In genomic region chr17:83893134-83893533, GRCm38 (mm10) we compare ENCODE assay signal across 25 mouse cellular contexts. TPM values are rescaled to one million over a fixed set of nuclear protein-coding genes. Genes with fewer than 3 reads are reported as not detected.
DNase-seq lines count a peak whose midpoint lies in the region; ATAC-seq and TF ChIP-seq lines count a peak whose summit lies in the region.
"Had no signal": no experiment of that assay in that cellular context is flagged by ENCODE, and none has a peak within 500 bp of the region (broad histone marks: within the 10 kb centered on the region; RNA-seq: fewer than 3 reads in every experiment).

No protein-coding gene starts in this region.

- no peaks in the 10 kb centered on the region for H3K27me3 ChIP-seq in heart, adult 2 months (ENCODE audit: control insufficient read depth, insufficient read depth, low read length)
- no peaks in the 10 kb centered on the region for H3K27me3 ChIP-seq in heart, embryonic 11.5 days (ENCODE audit: control insufficient read depth, insufficient read depth, low read length)
- H3K27me3 ChIP-seq in lung, postnatal 0 days (replicated peaks; ENCODE audit: insufficient read depth, low read length) = no peaks in the 10 kb centered on the region
- H3K27me3 ChIP-seq in stomach, embryonic 15.5 days (replicated peaks) = no peaks in the 10 kb centered on the region
- H3K27me3 ChIP-seq: CH12.LX; embryonic facial prominence, embryonic 15.5 days; hindbrain, embryonic 12.5 days had no signal

- no peak for ATAC-seq in heart, embryonic 11.5 days (replicated peaks; ENCODE audit: insufficient number of reproducible peaks, low FRiP score, low TSS enrichment)
- no peak for ATAC-seq in lung, postnatal 0 days
- ATAC-seq in stomach, embryonic 15.5 days (ENCODE audit: insufficient read depth, low FRiP score, low read depth) = no peak
- ATAC-seq: forebrain, embryonic 16.5 days; hindbrain, embryonic 16.5 days had no signal

- H3K4me1 ChIP-seq in heart, adult 2 months (ENCODE audit: control insufficient read depth, insufficient read depth, low read length) = peaks cover 16% of the 10 kb centered on the region
- H3K4me1 ChIP-seq in heart, embryonic 11.5 days (ENCODE audit: control insufficient read depth, insufficient read depth, low read length) = peaks cover 14% of the 10 kb centered on the region
- H3K4me1 ChIP-seq in lung, postnatal 0 days (ENCODE audit: insufficient read depth, low read depth, low read length) = peaks cover 5% of the 10 kb centered on the region; the same call in 1 of the 2 replicates
- peaks cover 16% of the 10 kb centered on the region for H3K4me1 ChIP-seq in lung, adult 2 months (ENCODE audit: control insufficient read depth, insufficient read depth, low read length)
- H3K4me1 ChIP-seq in brown adipose tissue, adult 24 weeks (ENCODE audit: control insufficient read depth, insufficient read depth, insufficient read length, low read length) = peaks cover 36% of the 10 kb centered on the region
- peaks cover 47% of the 10 kb centered on the region for H3K4me1 ChIP-seq in stomach, embryonic 15.5 days

- H3K9ac ChIP-seq in heart, adult 2 months (ENCODE audit: low read depth, low read length) = no peak overlapping the region
- H3K9ac ChIP-seq in heart, embryonic 11.5 days (ENCODE audit: low read depth, low read length) = no peak overlapping the region
- no peak overlapping the region for H3K9ac ChIP-seq in lung, postnatal 0 days (replicated peaks; ENCODE audit: low read depth)
- no peak overlapping the region for H3K9ac ChIP-seq in stomach, embryonic 15.5 days
- H3K9ac ChIP-seq: embryonic facial prominence, embryonic 15.5 days; hindbrain, embryonic 12.5 days had no signal

- no peaks in the 10 kb centered on the region for H3K36me3 ChIP-seq in heart, adult 2 months (ENCODE audit: control insufficient read depth, insufficient read depth, low read length)
- no peaks in the 10 kb centered on the region for H3K36me3 ChIP-seq in heart, embryonic 11.5 days (ENCODE audit: control insufficient read depth, insufficient read depth, low read length)
- H3K36me3 ChIP-seq in lung, postnatal 0 days (ENCODE audit: insufficient read depth, low read length) = no peaks in the 10 kb centered on the region
- H3K36me3 ChIP-seq in stomach, embryonic 15.5 days = no peaks in the 10 kb centered on the region
- H3K36me3 ChIP-seq: embryonic facial prominence, embryonic 15.5 days; hindbrain, embryonic 12.5 days had no signal

- no peak for TF ChIP-seq CTCF in heart, adult 2 months (IDR thresholded peaks at IDR 0.05)
- TF ChIP-seq CTCF in lung, postnatal 0 days (IDR thresholded peaks at IDR 0.05) = no peak
- TF ChIP-seq CTCF in lung, adult 2 months (IDR thresholded peaks at IDR 0.05; ENCODE audit: insufficient read depth, low read length) = no peak

- H3K27ac ChIP-seq in heart, adult 2 months = peak overlapping the region; percentile 5; the same call in 1 of the 2 replicates
- H3K27ac ChIP-seq in heart, embryonic 11.5 days (ENCODE audit: low read depth, low read length) = no peak overlapping the region
- no peak overlapping the region for H3K27ac ChIP-seq in lung, postnatal 0 days (ENCODE audit: low read length)
- H3K27ac ChIP-seq in brown adipose tissue, adult 24 weeks (replicated peaks; ENCODE audit: low read depth, low read length) = peak overlapping the region; percentile 44
- peak overlapping the region; percentile 35; the same call in 1 of the 2 replicates for H3K27ac ChIP-seq in stomach, embryonic 15.5 days
- H3K27ac ChIP-seq: embryonic facial prominence, embryonic 15.5 days; hindbrain, embryonic 12.5 days had no signal

- no peak overlapping the region for H3K4me3 ChIP-seq in heart, adult 2 months
- no peak overlapping the region for H3K4me3 ChIP-seq in heart, embryonic 11.5 days (ENCODE audit: low read depth, low read length)
- H3K4me3 ChIP-seq in lung, postnatal 0 days (ENCODE audit: low read depth, low read length) = no peak overlapping the region
- H3K4me3 ChIP-seq in lung, adult 2 months (replicated peaks; ENCODE audit: extremely low read depth, low read depth, low read length) = no peak overlapping the region
- H3K4me3 ChIP-seq in brown adipose tissue, adult 24 weeks (ENCODE audit: insufficient read depth, low read depth, low read length) = no peak overlapping the region
- H3K4me3 ChIP-seq in stomach, embryonic 15.5 days (replicated peaks) = no peak overlapping the region
- H3K4me3 ChIP-seq: embryonic facial prominence, embryonic 15.5 days; erythroblast, embryonic 14.5 days; hindbrain, embryonic 12.5 days had no signal

- no peak for DNase-seq in heart, adult 2 months
- DNase-seq in lung, postnatal 0 days (ENCODE audit: low spot score) = peak; percentile 63
- no peak for DNase-seq in lung, adult 2 months
- DNase-seq in layer of hippocampus, postnatal 25 days (ENCODE audit: extremely low spot score in 1 of 2, low spot score in 1 of 2) = no peak
- no peak for DNase-seq in urinary bladder, postnatal 4 days (ENCODE audit: low spot score in 2 of 2)
- DNase-seq: adrenal gland, adult 8-10 months; adrenal gland, postnatal 36 days; cerebellum, adult 11 months; cerebellum, adult 8-10 months; cerebellum, postnatal 14 days; embryo, embryonic 11 days; gastrocnemius, postnatal 25 days; heart, postnatal 10 days; heart, postnatal 4 days had no signal

- no peaks in the 10 kb centered on the region for H3K79me2 ChIP-seq in heart, adult 2 months (replicated peaks; ENCODE audit: control insufficient read depth, insufficient read depth, low read length)

- TF ChIP-seq EP300 in heart, adult 2 months (IDR thresholded peaks at IDR 0.05; ENCODE audit: insufficient read depth, low read depth, low read length) = no peak
- TF ChIP-seq EP300 in lung, postnatal 0 days (IDR thresholded peaks at IDR 0.05) = no peak

- intact Hi-C loops in heart, adult 2 months (cut with DNase I) = no loop called here

- no peak for TF ChIP-seq POLR2A in heart, adult 2 months (IDR thresholded peaks at IDR 0.05; ENCODE audit: insufficient read depth, low read depth, low read length)
- no peak for TF ChIP-seq POLR2A in lung, adult 2 months (IDR thresholded peaks at IDR 0.05; ENCODE audit: borderline replicate concordance, extremely low read depth, low read depth, low read length)

- no peak overlapping the region for H3K4me2 ChIP-seq in heart, embryonic 11.5 days
- H3K4me2 ChIP-seq in lung, postnatal 0 days (replicated peaks; ENCODE audit: low read depth, low read length) = no peak overlapping the region
- no peak overlapping the region for H3K4me2 ChIP-seq in stomach, embryonic 15.5 days
- H3K4me2 ChIP-seq: embryonic facial prominence, embryonic 15.5 days; hindbrain, embryonic 12.5 days had no signal

- 66% methylated on average over 4 of the region's 4 CpGs for WGBS in heart, adult 2 months
- WGBS in heart, embryonic 11.5 days (ENCODE audit: insufficient replicate concordance) = 86% methylated on average over 4 of the region's 4 CpGs
- 65% methylated on average over 4 of the region's 4 CpGs for WGBS in lung, postnatal 0 days
- WGBS in lung, adult 2 months = 77% methylated on average over 4 of the region's 4 CpGs
- 85% methylated on average over 4 of the region's 4 CpGs for WGBS in stomach, embryonic 15.5 days

- H3K9me3 ChIP-seq in heart, embryonic 11.5 days (replicated peaks; ENCODE audit: control insufficient read depth, low read length) = no peaks in the 10 kb centered on the region
- H3K9me3 ChIP-seq in lung, postnatal 0 days (ENCODE audit: low read length) = no peaks in the 10 kb centered on the region
- no peaks in the 10 kb centered on the region for H3K9me3 ChIP-seq in stomach, embryonic 15.5 days
- H3K9me3 ChIP-seq: embryonic facial prominence, embryonic 15.5 days; hindbrain, embryonic 12.5 days had no signal

RNA-seq across cellular contexts. Expression of gene Haao, which starts 45.4 kb away (rescaled TPM):
- under 1 TPM; 0.25 to 0.29 TPM for total RNA-seq in heart, adult 2 months (2021)
- polyA plus RNA-seq in heart, adult 2 months (2012; rRNA removed) = 1.2 and 1.4 TPM in 2 replicates
- 0.21 and 0.28 TPM in 2 replicates for polyA plus RNA-seq in heart, embryonic 11.5 days (2014; fragmentation: Nextera tagmentation; extraction: Ambion mirVana)
- polyA plus RNA-seq in lung, postnatal 0 days (2015; fragmentation: Nextera tagmentation; extraction: Ambion mirVana) = 1.1 and 1.6 TPM in 2 replicates
- polyA plus RNA-seq in lung, adult 2 months (2012; rRNA removed) = 8.2 and 9.6 TPM in 2 replicates
- not detected in 2 replicates for polyA plus RNA-seq in brown adipose tissue, adult 24 weeks (2012; ENCODE audit: insufficient read depth, insufficient read length, missing spikeins)
- 2.1 and 5.9 TPM in 2 replicates for polyA plus RNA-seq in stomach, embryonic 15.5 days (2015; fragmentation: Nextera tagmentation; extraction: Ambion mirVana)
- total RNA-seq in layer of hippocampus, postnatal 25 days (2021) = not detected
- total RNA-seq: gastrocnemius, postnatal 25 days; heart, postnatal 10 days had no signal
- polyA plus RNA-seq: erythroblast, embryonic 14.5 days; forebrain, embryonic 11.5 days; heart, embryonic 14.5 days had no signal

Comparison
In these comparisons a context has a peak if more than half of its experiments do, and no peak if none do; other contexts are left out.
1. H3K27ac ChIP-seq: peak in heart, adult 2 months (single experiment), brown adipose tissue, adult 24 weeks (single experiment) and stomach, embryonic 15.5 days (single experiment); none in heart, embryonic 11.5 days (single experiment) and lung, postnatal 0 days (single experiment).